Comparison of ENCODE assay signal across 8 mouse cellular contexts in genomic region chr2:32088372-32088981, GRCm38 (mm10). TPM values are rescaled to one million over a fixed set of nuclear protein-coding genes. Genes with fewer than 3 reads are reported as not detected.
DNase-seq lines count a peak whose midpoint lies in the region; ATAC-seq lines count a peak whose summit lies in the region.

No protein-coding gene starts in this region.

- H3K4me3 ChIP-seq in neural tube, embryonic 11.5 days (ENCODE audit: low read depth, low read length), result no peak overlapping the region
- peak overlapping the region; percentile 34 for H3K4me3 ChIP-seq in embryonic facial prominence, embryonic 13.5 days
- H3K4me3 ChIP-seq in heart, embryonic 10.5 days, result peak overlapping the region; percentile 54
- H3K4me3 ChIP-seq in neural tube, embryonic 12.5 days, result 0 out of 2 replicates have a peak overlapping the region, but pooled peaks have one; percentile 2

- peaks cover 13% of the 10 kb centered on the region for H3K4me1 ChIP-seq in neural tube, embryonic 11.5 days (ENCODE audit: control insufficient read depth, insufficient read depth, low read length)
- peaks cover 22% of the 10 kb centered on the region for H3K4me1 ChIP-seq in embryonic facial prominence, embryonic 13.5 days
- H3K4me1 ChIP-seq in heart, embryonic 10.5 days, result peaks cover 53% of the 10 kb centered on the region
- peaks cover 19% of the 10 kb centered on the region for H3K4me1 ChIP-seq in neural tube, embryonic 12.5 days

- peaks cover 27% of the 10 kb centered on the region for H3K27me3 ChIP-seq in neural tube, embryonic 11.5 days (ENCODE audit: control insufficient read depth, insufficient read depth, low read length)
- peaks cover 69% of the 10 kb centered on the region for H3K27me3 ChIP-seq in embryonic facial prominence, embryonic 13.5 days
- peaks cover 18% of the 10 kb centered on the region for H3K27me3 ChIP-seq in heart, embryonic 10.5 days (ENCODE audit: insufficient read depth, poor library complexity, severe bottlenecking)
- H3K27me3 ChIP-seq in neural tube, embryonic 12.5 days (replicated peaks), result peaks cover 64% of the 10 kb centered on the region

- H3K27ac ChIP-seq in neural tube, embryonic 11.5 days (ENCODE audit: low read depth, low read length), result no peak overlapping the region
- peak overlapping the region; percentile 44; the same call in 1 of the 2 replicates for H3K27ac ChIP-seq in embryonic facial prominence, embryonic 13.5 days
- H3K27ac ChIP-seq in heart, embryonic 10.5 days, result peak overlapping the region; percentile 86
- no peak overlapping the region for H3K27ac ChIP-seq in neural tube, embryonic 12.5 days

- no peak for ATAC-seq in neural tube, embryonic 11.5 days (ENCODE audit: insufficient read depth, low FRiP score, low TSS enrichment)
- peak; percentile 75 for ATAC-seq in embryonic facial prominence, embryonic 13.5 days (ENCODE audit: insufficient number of reproducible peaks, insufficient read depth, low FRiP score, low TSS enrichment, low read depth)
- no peak for ATAC-seq in neural tube, embryonic 12.5 days (ENCODE audit: low FRiP score, low read depth)
- no peak for ATAC-seq in activated CD4-positive, CD25-positive, alpha-beta regulatory T cell, adult 4 months

- H3K36me3 ChIP-seq in neural tube, embryonic 11.5 days (ENCODE audit: control insufficient read depth, insufficient read depth, low read length), result no peaks in the 10 kb centered on the region
- no peaks in the 10 kb centered on the region for H3K36me3 ChIP-seq in embryonic facial prominence, embryonic 13.5 days
- H3K36me3 ChIP-seq in heart, embryonic 10.5 days, result no peaks in the 10 kb centered on the region
- H3K36me3 ChIP-seq in neural tube, embryonic 12.5 days, result no peaks in the 10 kb centered on the region

- WGBS in neural tube, embryonic 11.5 days, result 10% methylated on average over 35 of the region's 35 CpGs
- 4% methylated on average over 35 of the region's 35 CpGs for WGBS in embryonic facial prominence, embryonic 13.5 days
- 5% methylated on average over 35 of the region's 35 CpGs for WGBS in heart, embryonic 10.5 days
- WGBS in neural tube, embryonic 12.5 days, result 10% methylated on average over 35 of the region's 35 CpGs

- H3K9ac ChIP-seq in neural tube, embryonic 11.5 days (ENCODE audit: low read length), result 0 out of 2 replicates have a peak overlapping the region, but pooled peaks have one; percentile 14
- peak overlapping the region; percentile 59 for H3K9ac ChIP-seq in embryonic facial prominence, embryonic 13.5 days
- peak overlapping the region; percentile 33; the same call in 1 of the 2 replicates for H3K9ac ChIP-seq in neural tube, embryonic 12.5 days

- intact Hi-C loops in left cerebral cortex, postnatal 25 days (cut with DNase I), result no loop called here

- H3K9me3 ChIP-seq in neural tube, embryonic 11.5 days (ENCODE audit: control insufficient read depth, low read length), result no peaks in the 10 kb centered on the region
- H3K9me3 ChIP-seq in embryonic facial prominence, embryonic 13.5 days, result no peaks in the 10 kb centered on the region
- H3K9me3 ChIP-seq in heart, embryonic 10.5 days, result no peaks in the 10 kb centered on the region
- H3K9me3 ChIP-seq in neural tube, embryonic 12.5 days, result no peaks in the 10 kb centered on the region

- peak overlapping the region; percentile 31 for H3K4me2 ChIP-seq in neural tube, embryonic 11.5 days (ENCODE audit: low read depth)
- peak overlapping the region; percentile 69 for H3K4me2 ChIP-seq in embryonic facial prominence, embryonic 13.5 days
- peak overlapping the region; percentile 46 for H3K4me2 ChIP-seq in neural tube, embryonic 12.5 days (replicated peaks)

- no peak for DNase-seq in neural tube, embryonic 11.5 days (ENCODE audit: low spot score)
- DNase-seq in neural tube, embryonic 10.5 days (ENCODE audit: extremely low spot score, low spot score), result no peak
- no peak for DNase-seq in heart, embryonic 10.5 days (ENCODE audit: low spot score)
- DNase-seq in left cerebral cortex, postnatal 25 days (ENCODE audit: low spot score in 2 of 2), result peak; percentile 73 to 81
- no peak for DNase-seq in adrenal gland, adult 2 months

RNA-seq across cellular contexts. Expression of gene Fam78a, which starts 3.8 kb away (rescaled TPM):
- polyA plus RNA-seq in neural tube, embryonic 11.5 days (2014; fragmentation: Nextera tagmentation; extraction: Ambion mirVana), result 3.1 TPM in 2 replicates
- 1.9 and 2.1 TPM in 2 replicates for polyA plus RNA-seq in embryonic facial prominence, embryonic 13.5 days (2015; fragmentation: Nextera tagmentation; extraction: Ambion mirVana)
- polyA plus RNA-seq in heart, embryonic 10.5 days (2016; fragmentation: Nextera tagmentation; extraction: Ambion mirVana), result 37.7 and 60.1 TPM in 2 replicates
- 1 to 10 TPM; 4.2 to 6.6 TPM for total RNA-seq in left cerebral cortex, postnatal 25 days (2021)
- 2.2 and 2.9 TPM in 2 replicates for polyA plus RNA-seq in neural tube, embryonic 12.5 days (2016; fragmentation: Nextera tagmentation; extraction: Ambion mirVana)
- 10 to 100 TPM; 23.6 to 27.1 TPM for polyA plus RNA-seq in activated CD4-positive, CD25-positive, alpha-beta regulatory T cell, adult 4 months (2017; shearing (Covaris generic))
- 1 to 10 TPM; 1.5 to 4.8 TPM for total RNA-seq in adrenal gland, adult 2 months (2021)
- 2.6 and 6.5 TPM in 2 replicates for polyA plus RNA-seq in adrenal gland, adult 2 months (2012; rRNA removed)

RNA-seq across cellular contexts. Expression of gene Plpp7, which starts 6.9 kb away (rescaled TPM):
- 8.9 and 9.3 TPM in 2 replicates for polyA plus RNA-seq in neural tube, embryonic 11.5 days (2014; fragmentation: Nextera tagmentation; extraction: Ambion mirVana)
- polyA plus RNA-seq in embryonic facial prominence, embryonic 13.5 days (2015; fragmentation: Nextera tagmentation; extraction: Ambion mirVana), result 5.7 and 6.2 TPM in 2 replicates
- polyA plus RNA-seq in heart, embryonic 10.5 days (2016; fragmentation: Nextera tagmentation; extraction: Ambion mirVana), result 10.9 and 12.9 TPM in 2 replicates
- total RNA-seq in left cerebral cortex, postnatal 25 days (2021), result 10 to 100 TPM; 27.6 to 28.0 TPM
- 13.7 and 14.9 TPM in 2 replicates for polyA plus RNA-seq in neural tube, embryonic 12.5 days (2016; fragmentation: Nextera tagmentation; extraction: Ambion mirVana)
- polyA plus RNA-seq in activated CD4-positive, CD25-positive, alpha-beta regulatory T cell, adult 4 months (2017; shearing (Covaris generic)), result not detected
- 1 to 10 TPM; 4.0 to 4.2 TPM for total RNA-seq in adrenal gland, adult 2 months (2021)
- polyA plus RNA-seq in adrenal gland, adult 2 months (2012; rRNA removed), result 35.8 and 42.0 TPM in 2 replicates

Comparison
In these comparisons a context has a peak if more than half of its experiments do, and no peak if none do; other contexts are left out.
1. DNase-seq: peak in left cerebral cortex, postnatal 25 days (2 of 2); none in neural tube, embryonic 11.5 days (single experiment), neural tube, embryonic 10.5 days (single experiment), heart, embryonic 10.5 days (single experiment) and adrenal gland, adult 2 months (single experiment).
2. H3K27ac ChIP-seq: peak in embryonic facial prominence, embryonic 13.5 days (single experiment) and heart, embryonic 10.5 days (single experiment); none in neural tube, embryonic 11.5 days (single experiment) and neural tube, embryonic 12.5 days (single experiment).
3. Peak in every context shown above with its lines, with median percentiles within 50 percentile points of each other: H3K4me2 ChIP-seq and H3K9ac ChIP-seq.